Comparison of ENCODE assay signal across 23 mouse cellular contexts in genomic region chr13:11192471-11192870, GRCm38 (mm10).
"Had no signal": no experiment of that assay in that cellular context is flagged by ENCODE, and none has a peak within 500 bp of the region (broad histone marks: within the 10 kb centered on the region; RNA-seq: fewer than 3 reads in every experiment).

No protein-coding gene starts in this region.

- ATAC-seq: forebrain, postnatal 0 days; hindbrain, postnatal 0 days; intestine, embryonic 16.5 days; liver, embryonic 12.5 days had no signal

- H3K9ac ChIP-seq: forebrain, postnatal 0 days; heart, embryonic 12.5 days; hindbrain, embryonic 13.5 days; hindbrain, embryonic 15.5 days; limb, embryonic 13.5 days; limb, embryonic 15.5 days; liver, embryonic 12.5 days; liver, embryonic 14.5 days had no signal

- H3K4me3 ChIP-seq: gastrocnemius, adult 2 months; heart, embryonic 10.5 days; heart, embryonic 12.5 days; hindbrain, embryonic 13.5 days; hindbrain, embryonic 15.5 days; limb, embryonic 13.5 days; limb, embryonic 15.5 days; liver, embryonic 12.5 days had no signal

- DNase-seq: forebrain, postnatal 0 days; gastrocnemius, adult 2 months; gastrocnemius, postnatal 10 days; gastrocnemius, postnatal 25 days; heart, adult 18-20 months; heart, postnatal 14 days; heart, postnatal 36 days; kidney, adult 11 months; kidney, adult 2 months; kidney, postnatal 14 days; layer of hippocampus, adult 9-11 months; layer of hippocampus, postnatal 36 days; left cerebral cortex, postnatal 4 days had no signal

- H3K27ac ChIP-seq: gastrocnemius, adult 2 months; heart, embryonic 10.5 days; hindbrain, embryonic 13.5 days; hindbrain, embryonic 15.5 days; hindbrain, postnatal 0 days; limb, embryonic 13.5 days; limb, embryonic 15.5 days; liver, embryonic 12.5 days; liver, embryonic 14.5 days had no signal

- H3K4me2 ChIP-seq: heart, embryonic 12.5 days; hindbrain, embryonic 13.5 days; hindbrain, embryonic 15.5 days; limb, embryonic 13.5 days; limb, embryonic 15.5 days; liver, embryonic 12.5 days had no signal

- H3K9me3 ChIP-seq: heart, embryonic 10.5 days; heart, embryonic 12.5 days; hindbrain, embryonic 13.5 days; hindbrain, embryonic 15.5 days; limb, embryonic 13.5 days; limb, embryonic 15.5 days; liver, embryonic 12.5 days had no signal

- H3K4me1 ChIP-seq: heart, embryonic 10.5 days; heart, embryonic 12.5 days; hindbrain, embryonic 13.5 days; hindbrain, embryonic 15.5 days; limb, embryonic 13.5 days; limb, embryonic 15.5 days; liver, embryonic 12.5 days had no signal

- H3K36me3 ChIP-seq: heart, embryonic 10.5 days; heart, embryonic 12.5 days; hindbrain, embryonic 13.5 days; hindbrain, embryonic 15.5 days; limb, embryonic 13.5 days; limb, embryonic 15.5 days; liver, embryonic 12.5 days had no signal

- H3K27me3 ChIP-seq: heart, embryonic 12.5 days; hindbrain, embryonic 13.5 days; hindbrain, embryonic 15.5 days; limb, embryonic 13.5 days; limb, embryonic 15.5 days; liver, embryonic 12.5 days had no signal
